Mouse (Mus musculus): Measurements from ENCODE around the gene A930004D18Rik.

GRCm38 (mm10) chr2:18051026-18051830 lies 13.7 kb upstream of the A930004D18Rik start:
- no peak for TF ChIP-seq CTCF (IDR thresholded peaks at IDR 0.05; ENCODE audit: borderline replicate concordance, extremely low read depth, insufficient read depth, insufficient read length)
- TF ChIP-seq POLR2A (IDR thresholded peaks at IDR 0.05; ENCODE audit: borderline replicate concordance, extremely low read depth, insufficient read depth, insufficient read length, poor library complexity, severe bottlenecking), result no peak

Measured in brain, embryonic 14.5 days (tissue).